Mouse (Mus musculus) MEL (cell line): ENCODE measurements around the gene Rcan1. TPM values are rescaled to one million over a fixed set of nuclear protein-coding genes. Genes with fewer than 3 reads are reported as not detected.

Source experiments
- DNase-seq: peaks from one replicate; pipeline ENCODE4 v3.0.0; 2011; ENCODE audit warnings: low read depth, low spot score
- H3K27ac ChIP-seq: 2 replicates; pipeline ENCODE4 v1.5.1; 2012; ENCODE audit warnings: low read depth, mild to moderate bottlenecking, control low read depth, low read length, moderate library complexity; ENCODE audit not compliant: control insufficient read depth
- H3K27me3 ChIP-seq, 2 experiments: fragments of 150-350 bp in 1 of 2; sonication (generic) in 1 of 2; 2 replicates each; pipeline ENCODE4 v1.6.1; 2012; ENCODE audit warnings: low read length in 2 of 2, mild to moderate bottlenecking in 2 of 2, improper control_type of control experiment in 1 of 2, moderate library complexity in 1 of 2; ENCODE audit not compliant: insufficient read depth in 2 of 2, control insufficient read depth in 1 of 2
- H3K36me3 ChIP-seq, 2 experiments: 2 replicates each; pipeline ENCODE4 v1.6.1; 2012 to 2014; ENCODE audit warnings: low read length in 2 of 2, improper control_type of control experiment in 1 of 2, inconsistent platforms in 1 of 2, mild to moderate bottlenecking in 1 of 2; ENCODE audit not compliant: insufficient read depth in 2 of 2, control insufficient read depth in 1 of 2
- H3K4me1 ChIP-seq, 2 experiments: fragments of 150-350 bp in 1 of 2; sonication (generic) in 1 of 2; 2 replicates each; pipeline ENCODE4 v1.6.1; 2012; ENCODE audit warnings: low read length in 2 of 2, improper control_type of control experiment in 1 of 2, mild to moderate bottlenecking in 1 of 2; ENCODE audit not compliant: insufficient read depth in 2 of 2, control insufficient read depth in 1 of 2
- H3K4me3 ChIP-seq, 2 experiments: fragments of 150-350 bp in 1 of 2; sonication (generic) in 1 of 2; 2 replicates each; pipeline ENCODE4 v1.5.1; 2012; ENCODE audit warnings: low read depth in 2 of 2, low read length in 2 of 2, mild to moderate bottlenecking in 2 of 2, moderate library complexity in 2 of 2, control low read depth in 1 of 2, improper control_type of control experiment in 1 of 2; ENCODE audit not compliant: control insufficient read depth in 1 of 2, insufficient read depth in 1 of 2
- H3K79me2 ChIP-seq: 2 replicates; pipeline ENCODE4 v1.6.1; 2012; ENCODE audit warnings: mild to moderate bottlenecking, low read length, moderate library complexity; ENCODE audit not compliant: control insufficient read depth, poor library complexity, insufficient read depth
- H3K9ac ChIP-seq: 2 replicates; pipeline ENCODE4 v1.6.1; 2012; ENCODE audit warnings: low read depth, mild to moderate bottlenecking, control low read depth, low read length, moderate library complexity; ENCODE audit not compliant: control insufficient read depth, poor library complexity, severe bottlenecking
- H3K9me3 ChIP-seq: fragments of 150-350 bp; sonication (generic); replicated peaks from 2 replicates; pipeline ENCODE4 v1.6.1; 2012; ENCODE audit warnings: mild to moderate bottlenecking, low read length, improper control_type of control experiment, moderate library complexity; ENCODE audit not compliant: insufficient read depth
- CHD1 ChIP-seq: IDR thresholded peaks from 2 replicates; pipeline ENCODE4 v1.6.1; 2012; ENCODE audit warnings: low read depth, mild to moderate bottlenecking, inconsistent platforms, low read length, improper control_type of control experiment
- CTCF ChIP-seq, 3 experiments: IDR thresholded peaks in 2 of 3; conservative IDR thresholded peaks in 1 of 3; 2 replicates each; pipeline ENCODE4 v1.5.1; 2011 to 2012; ENCODE audit warnings: low read length in 3 of 3, low read depth in 2 of 3, mild to moderate bottlenecking in 2 of 3, improper control_type of control experiment in 1 of 3, inconsistent platforms in 1 of 3, mixed read lengths in 1 of 3, moderate library complexity in 1 of 3; ENCODE audit not compliant: control insufficient read depth in 1 of 3, insufficient read depth in 1 of 3, poor library complexity in 1 of 3, severe bottlenecking in 1 of 3
- EP300 ChIP-seq, 2 experiments: IDR thresholded peaks; 2 replicates each; pipeline ENCODE4 v1.6.1; 2011; ENCODE audit warnings: improper control_type of control experiment in 2 of 2, low read length in 2 of 2, low read depth in 1 of 2, mild to moderate bottlenecking in 1 of 2
- ETS1 ChIP-seq: IDR thresholded peaks from 2 replicates; pipeline ENCODE4 v1.6.1; 2012; ENCODE audit warnings: low read depth, mild to moderate bottlenecking, inconsistent platforms, low read length, improper control_type of control experiment, moderate library complexity
- GATA1 ChIP-seq: IDR thresholded peaks from 2 replicates; pipeline ENCODE4 v1.6.1; 2011; ENCODE audit warnings: low read depth, low read length, improper control_type of control experiment
- HCFC1 ChIP-seq: IDR thresholded peaks from 2 replicates; pipeline ENCODE4 v1.6.1; 2012; ENCODE audit warnings: low read depth, mild to moderate bottlenecking, inconsistent platforms, low read length, improper control_type of control experiment, moderate library complexity
- KAT2A ChIP-seq: conservative IDR thresholded peaks from 2 replicates; pipeline ENCODE4 v1.6.1; 2012; ENCODE audit warnings: low read depth, low read length, improper control_type of control experiment, inconsistent platforms
- MAX ChIP-seq: IDR thresholded peaks from 2 replicates; pipeline ENCODE4 v1.6.1; 2011; ENCODE audit warnings: low read length, improper control_type of control experiment
- MAZ ChIP-seq: IDR thresholded peaks from 2 replicates; pipeline ENCODE4 v1.6.1; 2012; ENCODE audit warnings: low read depth, mild to moderate bottlenecking, inconsistent platforms, low read length, improper control_type of control experiment
- MEF2A ChIP-seq: IDR thresholded peaks from 2 replicates; pipeline ENCODE4 v1.6.1; 2014; ENCODE audit warnings: low read depth, mild to moderate bottlenecking, inconsistent platforms, low read length, improper control_type of control experiment; ENCODE audit not compliant: poor library complexity, insufficient replicate concordance, severe bottlenecking; ENCODE audit errors: extremely low read depth
- MXI1 ChIP-seq: IDR thresholded peaks from 2 replicates; pipeline ENCODE4 v1.6.1; 2011; ENCODE audit warnings: mild to moderate bottlenecking, low read depth, low read length, improper control_type of control experiment
- NELFE ChIP-seq: IDR thresholded peaks from 2 replicates; pipeline ENCODE4 v1.6.1; 2011; ENCODE audit warnings: low read depth, low read length, improper control_type of control experiment
- POLR2AphosphoS5 ChIP-seq: IDR thresholded peaks from 2 replicates; pipeline ENCODE4 v1.6.1; 2012; ENCODE audit warnings: low read depth, borderline replicate concordance, mild to moderate bottlenecking, inconsistent platforms, low read length, moderate library complexity, mixed read lengths
- TBP ChIP-seq: IDR thresholded peaks from 2 replicates; pipeline ENCODE4 v1.8.0; 2011; ENCODE audit warnings: low read depth, low read length, improper control_type of control experiment
- UBTF ChIP-seq: IDR thresholded peaks from 2 replicates; pipeline ENCODE4 v1.6.1; 2012; ENCODE audit warnings: low read depth, mild to moderate bottlenecking, inconsistent platforms, low read length, improper control_type of control experiment, moderate library complexity, borderline replicate concordance; ENCODE audit not compliant: insufficient read depth
- ZKSCAN1 ChIP-seq: IDR thresholded peaks from 2 replicates; pipeline ENCODE4 v1.6.1; 2012; ENCODE audit warnings: low read depth, mild to moderate bottlenecking, inconsistent platforms, low read length, improper control_type of control experiment, moderate library complexity
- ZNF384 ChIP-seq: IDR thresholded peaks from 2 replicates; pipeline ENCODE4 v1.6.1; 2012; ENCODE audit warnings: low read depth, mild to moderate bottlenecking, inconsistent platforms, low read length, improper control_type of control experiment
- polyA plus RNA-seq, 2 experiments: library from polyadenylated mRNA; stranded (reverse) in 1 of 2; unstranded in 1 of 2; fragments of >175 nt in 1 of 2; fragments of >200 nt in 1 of 2; gene quantifications; 2 replicates each; pipeline versions ENCODE4 v1.2.1 to v1.2.4; 2012; ENCODE audit warnings: low replicate concordance in 2 of 2, low read depth in 1 of 2; ENCODE audit not compliant: insufficient read length in 2 of 2, insufficient read depth in 1 of 2, missing spikeins in 1 of 2
- total RNA-seq: library from RNA; depleted of rRNA; stranded (reverse); fragments of 300-350 nt; gene quantifications from 2 replicates; pipeline ENCODE4 v1.2.3, GENCODE M21; 2012

Rcan1 gene
- total and polyA plus RNA-seq, 3 experiments, result 9.5 to 14.6 TPM; not detected in 1

- H3K27me3 ChIP-seq, result no peaks in the 10 kb centered on the region
- no peaks in the 10 kb centered on the region for H3K4me1 ChIP-seq
- H3K4me3 ChIP-seq, result no peak overlapping the region
- no peak overlapping the region for H3K27ac ChIP-seq
- H3K9ac ChIP-seq, result no peak overlapping the region
- peak; percentile 39 for DNase-seq
- H3K79me2 ChIP-seq, result no peaks in the 10 kb centered on the region
- H3K36me3 ChIP-seq, result no peaks in the 10 kb centered on the region
- H3K9me3 ChIP-seq, result no peaks in the 10 kb centered on the region
- TF ChIP-seq KAT2A (no peak), HCFC1 (peak; percentile 73), CHD1 (no peak)
- TF ChIP-seq, all 39 proteins: peak for 1
These were observed 66.5 kb downstream of the Rcan1 start for GRCm38 (mm10) chr16:92404141-92404540.

GRCm38 (mm10) chr16:92403069-92403468 lies 67.6 kb downstream of the Rcan1 start:
- no peak for DNase-seq
- TF ChIP-seq ETS1 (no peak), CTCF (IDR thresholded peaks at IDR 0.05 in 2 of 3, conservative IDR thresholded peaks at IDR 0.05 in 1 of 3; ENCODE audit: control insufficient read depth in 1 of 3, insufficient read depth in 1 of 3, low read depth in 2 of 3, low read length in 3 of 3, poor library complexity in 1 of 3, severe bottlenecking in 1 of 3) (no peak), KAT2A (no peak), ZNF384 (no peak), POLR2AphosphoS5 (no peak), MEF2A (no peak), NELFE (no peak), MAZ (no peak), CHD1 (no peak), UBTF (no peak), EP300 (IDR thresholded peaks at IDR 0.05; ENCODE audit: low read depth in 1 of 2, low read length in 2 of 2) (no peak)
- Histone ChIP-seq H3K27ac (no peak overlapping the region), H3K27me3 (no peaks in the 10 kb centered on the region), H3K9me3 (no peaks in the 10 kb centered on the region), H3K4me3 (no peak overlapping the region), H3K4me1 (no peaks in the 10 kb centered on the region), H3K36me3 (no peaks in the 10 kb centered on the region), H3K79me2 (no peaks in the 10 kb centered on the region), H3K9ac (no peak overlapping the region)

- DNase-seq, result no peak
- Histone ChIP-seq H3K27me3 (no peaks in the 10 kb centered on the region), H3K4me1 (no peaks in the 10 kb centered on the region), H3K79me2 (no peaks in the 10 kb centered on the region), H3K4me3 (no peak overlapping the region), H3K9me3 (no peaks in the 10 kb centered on the region), H3K36me3 (no peaks in the 10 kb centered on the region), H3K27ac (no peak overlapping the region), H3K9ac (no peak overlapping the region)
- TF ChIP-seq GATA1 (no peak), MXI1 (no peak), MEF2A (no peak), CHD1 (no peak), EP300 (IDR thresholded peaks at IDR 0.05; ENCODE audit: low read depth in 1 of 2, low read length in 2 of 2) (no peak), MAX (no peak), TBP (no peak), ZNF384 (no peak), NELFE (no peak), ZKSCAN1 (no peak)
These were observed 68.5 kb downstream of the Rcan1 start for GRCm38 (mm10) chr16:92402216-92402615.
